Mouse (Mus musculus) gastrocnemius, postnatal 14 days (tissue): ENCODE measurements at regions not wholly inside any gene's neighbourhood (a gene's known extent, or its start where the extent isn't known, plus 50 kb on each side); places are given as distances from the start of the nearest gene placed in this dataset.

Experiments
- DNase-seq: peaks from one replicate; pipeline ENCODE4 v3.0.0; 2021; ENCODE audit warnings: mixed read lengths
- intact Hi-C: fragments of 180-260 bp; cut with DNase I; formaldehyde crosslinking; loops from one replicate; pipeline ENCODE4 v1.15.1; 2025; ENCODE audit warnings: low total_unique reads
- microRNA-seq, 2 experiments: library from miRNA; unstranded; fragments of <30 nt; microRNA quantifications; one replicate each; pipeline ENCODE4 v1.2.0; 2021

DNA sequence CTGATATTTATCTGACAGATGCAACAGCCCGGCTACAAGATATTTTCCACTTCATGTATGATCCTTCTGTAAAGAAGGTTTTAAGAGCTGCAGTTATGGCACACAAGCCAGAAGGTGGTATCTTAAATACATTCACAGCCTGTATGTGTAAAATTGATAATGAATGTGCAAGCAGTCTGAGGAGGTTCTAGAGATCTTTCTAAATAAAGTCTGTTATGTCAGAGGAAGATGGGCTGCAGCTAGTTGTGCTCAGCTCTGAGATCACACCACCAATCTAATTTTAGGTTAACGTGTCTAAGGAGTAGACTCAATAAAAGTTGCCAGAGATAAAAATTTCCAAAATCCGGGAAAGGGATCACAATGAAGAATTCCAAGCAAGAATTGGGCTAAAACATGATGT, 218.8 kb downstream of the S1pr1 start:
- intact Hi-C loops = no loop called here
- DNase-seq = no peak

DNA sequence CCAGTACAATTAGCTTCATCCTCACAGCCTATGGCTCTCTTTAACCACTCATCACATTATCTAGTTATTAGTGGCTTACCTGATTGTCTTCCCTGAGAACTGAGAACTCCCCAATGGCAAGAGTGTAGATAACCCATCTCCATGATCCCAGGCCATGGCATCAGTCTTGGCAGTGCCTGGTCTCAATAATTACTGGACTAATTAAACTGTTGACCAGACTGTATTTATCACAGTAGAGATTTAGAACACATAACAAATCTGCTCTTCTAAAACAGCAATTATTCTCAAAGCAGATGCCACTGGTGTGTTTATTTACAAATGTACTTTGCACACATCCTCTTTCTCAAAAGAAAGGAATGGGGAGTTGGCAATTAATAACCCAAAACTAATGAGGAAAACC, 219.2 kb downstream of the S1pr1 start:
- no peak for DNase-seq
- intact Hi-C loops = no loop called here

GRCm38 (mm10) chr3:115468980-115469379, 245.9 kb downstream of the S1pr1 start:
- intact Hi-C loops = no loop called here

GRCm38 (mm10) chr3:115467850-115468249, 247.0 kb downstream of the S1pr1 start:
- intact Hi-C loops = no loop called here
- DNase-seq = no peak

More at GRCm38 (mm10) chr3:115468980-115469379, 245.9 kb downstream of the S1pr1 start:
- no peak for DNase-seq

- intact Hi-C loops = no loop called here
- DNase-seq = no peak
Observed at GRCm38 (mm10) chr3:115462623-115463022, 252.2 kb downstream of the S1pr1 start.

Small RNA genes in the stretch of these regions (microRNA-seq; reads per million reads assigned to microRNA genes)
- 0 reads per million in 2 experiments for gene Gm25347
